Mouse (Mus musculus) testis, adult 2 months (tissue): ENCODE data around the gene Lhb.

ENCODE experiments used
- CTCF ChIP-seq: fragments of 200-500 bp; IDR thresholded peaks from 2 replicates; pipeline ENCODE4 v1.5.1; 2012; ENCODE audit warnings: low read depth, mild to moderate bottlenecking, inconsistent platforms, low read length, moderate library complexity; ENCODE audit not compliant: control insufficient read depth, insufficient read depth, insufficient replicate concordance
- POLR2A ChIP-seq: fragments of 200-500 bp; IDR thresholded peaks from 2 replicates; pipeline ENCODE4 v1.6.1; 2012; ENCODE audit warnings: low read depth, mild to moderate bottlenecking, inconsistent platforms, low read length, moderate library complexity; ENCODE audit not compliant: control insufficient read depth

- TF ChIP-seq CTCF (no peak), POLR2A (no peak)
These were observed 11.0 kb upstream of the Lhb start for GRCm38 (mm10) chr7:45409497-45410163.
